Mouse (Mus musculus) heart, postnatal 4 days (tissue): Measurements from ENCODE around the gene Grid2. TPM values are rescaled to one million over a fixed set of nuclear protein-coding genes. Genes with fewer than 3 reads are reported as not detected.

Experiments used
- DNase-seq: peaks from one replicate; pipeline ENCODE4 v3.0.0; 2021
- total RNA-seq, 2 experiments: library from RNA; stranded (reverse); gene quantifications; 2 replicates each; pipeline ENCODE4 v1.2.3; 2021

The Grid2 gene
- total RNA-seq, 2 experiments from 2014 or later: 0.25 to 0.29 TPM

DNA sequence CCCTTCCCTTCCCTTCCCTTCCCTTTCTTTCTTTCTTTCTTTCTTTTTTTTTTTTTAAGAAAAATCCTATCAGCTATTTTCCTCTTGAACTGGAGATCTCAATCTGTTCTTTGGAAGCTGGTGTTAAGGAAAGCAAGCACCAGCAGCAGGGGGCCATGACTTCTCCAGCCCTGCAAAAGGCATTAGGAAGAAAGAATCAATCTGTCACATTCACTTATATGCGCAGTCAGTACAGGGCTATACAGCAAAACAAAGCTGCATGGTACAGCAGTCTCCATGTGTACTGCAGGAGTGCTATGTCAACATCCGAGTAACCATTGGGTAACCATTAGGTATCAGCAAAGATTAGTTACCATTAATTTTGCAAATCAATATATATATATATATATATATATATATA lies 809.0 kb downstream of the Grid2 start:
- no peak for DNase-seq

GRCm38 (mm10) chr6:64073406-64073805 lies 817.7 kb downstream of the Grid2 start:
- no peak for DNase-seq

GRCm38 (mm10) chr6:64077911-64078310 lies 822.2 kb downstream of the Grid2 start:
- no peak for DNase-seq

DNA sequence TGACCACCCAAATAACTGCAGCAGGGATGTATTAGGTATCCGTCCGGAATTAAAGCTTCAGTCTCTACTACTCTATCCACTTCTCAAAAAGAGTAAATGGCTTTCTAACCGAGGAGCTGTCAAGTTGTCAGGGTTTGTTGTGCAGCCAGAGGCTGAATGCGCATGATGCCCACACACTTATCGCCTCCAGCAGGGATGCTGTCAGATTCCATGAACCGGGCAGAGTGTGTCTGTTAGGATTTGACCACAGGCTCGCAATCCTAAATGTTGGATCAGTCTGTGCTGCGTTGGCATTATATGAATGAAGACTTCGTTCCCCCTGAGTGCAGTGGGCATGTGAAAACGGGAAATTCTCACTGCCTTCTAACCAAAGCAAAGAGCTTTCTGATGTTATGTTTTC lies 843.0 kb downstream of the Grid2 start:
- DNase-seq: no peak

GRCm38 (mm10) chr6:64114594-64114993 lies 858.9 kb downstream of the Grid2 start:
- no peak for DNase-seq

GRCm38 (mm10) chr6:64136275-64136674 lies 880.6 kb downstream of the Grid2 start:
- DNase-seq: no peak

DNA sequence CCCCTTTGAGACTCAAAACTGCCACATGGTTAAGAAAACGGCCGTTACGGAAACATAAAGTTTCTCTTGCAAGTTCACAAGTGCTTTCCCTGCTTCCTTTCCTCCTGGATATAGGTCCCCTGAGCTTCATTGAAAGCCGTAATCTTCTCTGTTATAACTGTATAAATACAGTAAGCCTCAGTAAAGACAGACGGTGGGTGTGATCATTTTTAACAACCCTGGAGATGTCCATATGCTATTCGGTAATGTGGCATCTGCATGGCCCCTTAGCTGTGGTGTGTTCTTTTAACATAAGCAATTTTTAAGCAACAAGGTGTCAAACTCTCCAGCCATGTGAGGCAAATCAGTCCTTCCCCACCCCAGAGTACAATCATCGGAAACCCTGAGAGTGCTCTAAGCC lies 892.9 kb downstream of the Grid2 start:
- DNase-seq: no peak

- DNase-seq: no peak
These were observed 919.4 kb downstream of the Grid2 start for GRCm38 (mm10) chr6:64174995-64175612.

- DNase-seq: no peak
These were observed 938.0 kb downstream of the Grid2 start for GRCm38 (mm10) chr6:64193646-64194045.

- DNase-seq: no peak
These were observed 946.9 kb downstream of the Grid2 start for GRCm38 (mm10) chr6:64202396-64203122.

GRCm38 (mm10) chr6:64236351-64236750 lies 980.7 kb downstream of the Grid2 start:
- peak; percentile 4 for DNase-seq

DNA sequence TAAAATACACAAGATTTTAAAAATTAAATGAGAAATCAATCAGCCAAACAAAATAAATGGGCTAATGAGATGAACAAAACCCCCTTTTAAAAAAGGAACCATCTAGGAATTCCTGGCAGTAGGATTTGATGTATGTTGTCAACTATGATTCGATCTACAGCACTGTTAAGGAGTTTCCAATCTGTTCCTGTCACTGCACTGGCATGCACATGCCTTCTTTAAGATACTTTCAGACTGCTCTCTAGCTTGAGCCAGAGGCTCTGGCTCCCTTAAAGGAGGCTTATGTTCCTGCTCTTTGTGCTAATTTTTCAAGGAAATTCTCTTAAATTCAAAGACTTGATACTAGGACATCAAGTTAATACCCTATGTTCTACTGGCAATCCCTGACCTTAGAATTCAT lies 984.9 kb downstream of the Grid2 start:
- no peak for DNase-seq

GRCm38 (mm10) chr6:64245951-64246350 lies 990.3 kb downstream of the Grid2 start:
- no peak for DNase-seq

DNA sequence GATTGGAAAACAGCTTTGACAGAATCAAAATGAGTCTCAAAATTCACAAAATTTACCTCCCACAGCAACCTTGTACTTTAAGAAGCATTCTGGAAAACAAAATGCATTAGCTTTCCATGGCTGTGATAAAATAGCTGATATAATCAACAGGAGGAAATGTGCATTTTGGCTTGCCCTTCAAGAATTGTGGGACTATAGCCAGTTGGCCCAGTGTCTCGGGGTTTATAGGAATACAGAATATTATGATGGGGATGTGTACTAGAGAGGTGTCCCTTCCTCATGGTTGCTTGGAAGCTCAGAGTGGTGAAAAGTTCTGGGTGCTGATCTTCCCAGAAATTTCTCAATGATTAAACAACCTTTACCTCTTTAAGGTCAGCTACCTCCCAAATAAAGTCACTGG lies 995.4 kb downstream of the Grid2 start:
- no peak for DNase-seq

GRCm38 (mm10) chr6:64263517-64263916 lies 1007.8 kb downstream of the Grid2 start:
- no peak for DNase-seq

DNA sequence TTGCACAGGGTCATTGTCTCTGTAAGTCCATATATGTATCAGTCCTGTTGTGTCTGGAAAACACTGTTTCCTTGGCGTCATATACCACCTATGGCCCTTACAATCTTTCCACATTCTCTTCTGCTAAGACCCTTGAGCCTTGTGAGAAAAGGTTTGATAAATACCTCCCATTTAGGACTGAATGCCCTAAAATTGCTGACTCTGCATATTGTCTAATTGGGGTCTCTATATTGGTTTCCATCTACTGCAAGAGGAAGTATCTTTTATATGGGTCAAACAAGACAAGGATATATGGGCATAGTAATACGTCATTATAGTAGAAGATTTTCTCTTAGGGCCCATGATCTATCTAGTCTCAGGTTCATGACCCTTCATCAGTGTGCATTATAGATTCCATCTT lies 1008.5 kb downstream of the Grid2 start:
- no peak for DNase-seq

DNA sequence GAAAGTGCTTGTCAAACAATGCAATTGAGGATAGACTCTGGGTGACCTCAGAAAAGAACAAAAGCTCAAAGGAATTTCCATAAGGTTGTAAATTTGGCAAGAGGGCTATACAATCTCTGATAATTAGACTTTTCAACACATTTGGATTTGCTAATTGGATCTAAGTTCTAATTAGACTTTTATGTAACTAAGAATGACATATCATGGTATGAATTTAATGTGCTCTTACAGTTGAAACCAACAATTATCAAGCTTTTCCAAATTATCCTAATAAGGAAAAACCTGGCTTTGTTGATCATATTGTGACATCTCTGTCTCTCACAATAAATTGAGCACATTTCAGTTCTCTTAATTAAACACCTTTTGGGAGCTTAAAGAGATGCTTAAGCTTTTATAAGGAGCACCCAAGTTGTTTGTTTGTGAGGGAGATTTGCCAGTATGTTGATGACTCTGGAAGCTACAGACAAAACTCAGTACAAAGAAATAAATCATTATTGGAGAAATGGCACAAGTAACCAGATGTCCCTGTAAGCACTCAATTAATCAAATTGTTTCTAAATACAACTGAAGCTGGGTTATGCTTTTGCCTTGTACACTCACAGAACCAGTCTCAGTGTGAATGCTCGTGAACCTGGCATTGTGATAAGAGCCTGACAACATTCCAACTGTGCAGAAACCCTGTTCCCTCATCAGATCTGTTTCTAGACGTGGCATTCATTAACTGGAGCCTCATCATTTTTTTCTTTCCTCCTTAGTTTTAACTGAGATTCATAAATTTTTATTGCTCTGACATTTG lies 1018.8 kb downstream of the Grid2 start:
- DNase-seq: no peak

GRCm38 (mm10) chr6:64279927-64280326 lies 1024.3 kb downstream of the Grid2 start:
- DNase-seq: no peak

GRCm38 (mm10) chr6:64293761-64294160 lies 1038.1 kb downstream of the Grid2 start:
- DNase-seq: no peak

DNA sequence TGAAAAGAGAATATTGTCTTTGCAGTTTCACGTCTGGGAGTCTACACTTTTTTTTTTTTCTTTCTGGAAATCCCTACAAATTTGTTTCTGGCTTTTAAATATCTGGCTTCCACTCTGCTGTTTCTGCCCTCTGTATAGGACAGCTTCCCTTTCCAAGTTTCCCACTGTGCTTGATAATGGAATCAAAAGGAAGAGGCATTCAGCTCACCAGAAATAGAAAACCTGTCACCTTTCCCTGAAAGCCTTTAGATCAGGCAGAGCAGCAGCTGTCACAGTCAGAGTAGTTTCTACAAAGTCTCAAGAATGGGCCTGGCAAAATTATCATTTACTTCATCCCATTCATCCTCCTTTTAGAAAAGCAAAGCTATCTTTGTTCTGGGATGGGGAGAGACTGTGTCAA lies 1042.0 kb downstream of the Grid2 start:
- DNase-seq: no peak

DNA sequence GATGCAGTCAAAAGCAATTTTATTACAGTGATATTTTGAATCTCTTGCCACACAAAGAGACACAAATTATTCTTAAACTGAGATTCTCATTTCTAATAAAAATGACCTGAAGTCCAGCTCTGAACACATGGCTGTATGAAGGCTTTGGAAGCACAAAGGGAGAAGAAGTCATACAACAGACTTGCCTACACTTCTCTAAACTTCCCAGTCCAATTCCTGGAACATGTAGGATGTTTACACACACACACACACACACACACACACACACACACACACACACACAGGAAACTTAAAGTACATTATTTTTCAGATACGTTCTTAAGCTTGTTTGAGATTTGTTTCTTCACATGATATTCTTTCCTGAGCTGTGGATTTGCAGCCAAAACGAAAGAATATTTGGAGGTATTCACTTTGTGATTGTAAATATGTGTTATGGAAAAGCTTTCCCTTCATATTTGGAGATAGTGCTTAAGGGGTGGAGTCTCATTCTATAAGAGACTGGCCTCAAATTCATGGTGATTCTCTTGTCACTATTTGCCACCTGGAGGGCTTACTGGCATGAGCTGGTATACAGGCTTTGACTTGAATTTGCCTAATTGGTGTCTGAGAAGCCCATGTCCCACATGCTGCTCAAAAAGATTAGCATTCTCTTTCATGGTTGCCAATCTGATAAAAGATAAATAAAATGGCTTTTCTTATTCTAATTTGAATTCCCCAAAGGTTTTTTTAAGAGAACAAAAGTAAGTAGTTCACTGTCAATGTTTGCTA lies 1049.2 kb downstream of the Grid2 start:
- no peak for DNase-seq

- no peak for DNase-seq
These were observed 1053.0 kb downstream of the Grid2 start for GRCm38 (mm10) chr6:64308631-64309030.

DNA sequence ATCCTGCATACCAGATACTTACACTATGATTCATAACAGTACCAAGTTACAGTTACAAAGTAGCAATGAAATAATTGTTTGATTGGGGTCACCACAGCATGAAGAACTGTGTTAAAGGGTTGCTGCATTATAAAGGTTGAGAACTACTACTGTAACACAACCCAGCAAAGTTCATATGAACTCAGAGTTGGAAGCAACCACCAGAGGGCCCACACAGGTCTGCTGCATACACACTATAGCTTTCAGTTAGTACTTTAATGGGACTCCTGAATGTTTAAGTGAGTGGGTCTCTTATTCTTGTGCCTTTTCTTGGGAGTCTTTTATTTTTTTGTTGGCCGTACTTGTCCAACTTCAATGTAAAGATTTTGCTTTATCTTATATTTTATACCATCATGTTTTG lies 1057.5 kb downstream of the Grid2 start:
- no peak for DNase-seq
